Mouse (Mus musculus): ENCODE data around the gene Ptgis. TPM values are rescaled to one million over a fixed set of nuclear protein-coding genes. Genes with fewer than 3 reads are reported as not detected.

Ptgis gene
- polyA plus RNA-seq, 2 experiments, result 0.36 to 0.46 TPM

DNA sequence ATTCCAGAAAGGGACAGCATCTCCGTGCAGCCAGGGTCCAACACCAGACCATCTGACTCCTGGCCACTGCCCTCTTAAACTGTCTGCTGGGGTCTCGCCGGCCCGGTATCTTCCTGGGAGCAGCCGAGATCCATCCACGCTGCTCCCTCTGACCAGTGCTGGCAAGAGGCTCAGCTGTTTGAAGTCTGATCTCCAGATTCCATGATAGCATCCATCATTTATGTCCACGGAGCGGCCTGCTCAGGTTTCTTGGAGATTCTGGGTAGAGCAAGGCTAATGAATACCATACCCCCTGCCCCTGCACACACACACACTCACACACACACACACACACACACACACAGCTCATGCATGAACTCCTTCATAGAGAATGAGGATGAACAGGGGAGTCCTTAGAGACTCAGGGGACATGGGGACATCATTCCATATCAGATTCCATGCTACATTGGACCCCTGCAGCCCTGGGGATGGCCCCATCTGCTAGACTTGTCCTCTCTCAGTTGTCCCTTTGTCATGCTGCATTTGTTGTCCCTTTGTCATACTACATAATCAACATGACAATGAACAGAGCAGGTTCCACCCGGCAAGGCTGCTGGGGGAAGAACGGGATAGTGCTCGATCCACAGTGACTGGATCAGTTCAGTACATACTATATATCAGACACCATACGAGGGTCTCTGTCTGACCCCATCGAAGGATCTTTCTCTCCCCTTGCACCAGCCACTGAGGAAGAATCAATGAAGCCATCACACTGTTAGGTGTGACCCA lies 41.6 kb downstream of the Ptgis start:
- H3K27me3 ChIP-seq (ENCODE audit: control insufficient read depth, insufficient read depth, low read length), result no peaks in the 10 kb centered on the region; the same call in 1 of the 2 replicates
- H3K4me1 ChIP-seq (replicated peaks; ENCODE audit: control insufficient read depth in 2 of 2, insufficient read depth in 2 of 2, low read length in 1 of 2), result no peaks in the 10 kb centered on the region
- H3K4me3 ChIP-seq (ENCODE audit: insufficient read depth in 1 of 2, low read depth in 2 of 2, low read length in 2 of 2), result no peak overlapping the region
- no peaks in the 10 kb centered on the region for H3K36me3 ChIP-seq (replicated peaks; ENCODE audit: control insufficient read depth, insufficient read depth, low read depth)
- TF ChIP-seq EP300 (IDR thresholded peaks at IDR 0.05; ENCODE audit: low read depth), result no peak
- TF ChIP-seq CTCF (IDR thresholded peaks at IDR 0.05; ENCODE audit: low read depth), result no peak
- 57% methylated on average over 13 of the region's 13 CpGs for WGBS (ENCODE audit: insufficient replicate concordance)
- H3K4me2 ChIP-seq (ENCODE audit: low read depth), result no peak overlapping the region
- no peak overlapping the region for H3K27ac ChIP-seq
- H3K9ac ChIP-seq (replicated peaks), result no peak overlapping the region
- DNase-seq (ENCODE audit: low read depth in 3 of 3, low spot score in 3 of 3), result no peak
- no peaks in the 10 kb centered on the region; the same call in 1 of the 2 replicates for H3K9me3 ChIP-seq (ENCODE audit: control insufficient read depth, low read length)
- no peak for ATAC-seq (ENCODE audit: insufficient read depth)

DNA sequence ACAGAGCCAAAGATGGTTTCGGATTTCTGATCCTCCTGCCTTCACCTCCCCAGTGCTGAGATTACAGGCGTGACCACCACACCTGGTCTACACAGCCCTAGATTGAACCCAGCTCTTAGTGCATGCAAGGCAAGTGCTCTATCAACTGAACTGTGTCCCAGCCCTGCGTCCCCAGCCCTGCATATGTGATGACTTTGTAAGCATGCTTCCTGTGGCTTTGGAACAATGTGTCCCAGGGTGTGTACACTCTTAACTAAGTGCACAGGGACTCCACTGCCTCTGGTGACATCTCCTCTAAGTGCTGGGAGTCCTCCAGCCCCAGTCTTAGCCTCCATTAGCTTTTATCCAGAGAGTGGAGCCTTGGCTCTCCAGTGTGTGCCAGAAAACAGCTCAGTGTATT lies 47.0 kb downstream of the Ptgis start:
- DNase-seq (ENCODE audit: low read depth in 3 of 3, low spot score in 3 of 3) (no peak), ATAC-seq (ENCODE audit: insufficient read depth) (no peak)
- Histone ChIP-seq H3K4me1 (replicated peaks; ENCODE audit: control insufficient read depth in 2 of 2, insufficient read depth in 2 of 2, low read length in 1 of 2) (no peaks in the 10 kb centered on the region), H3K4me3 (ENCODE audit: insufficient read depth in 1 of 2, low read depth in 2 of 2, low read length in 2 of 2) (no peak overlapping the region), H3K4me2 (ENCODE audit: low read depth) (no peak overlapping the region), H3K9ac (replicated peaks) (no peak overlapping the region), H3K27ac (no peak overlapping the region), H3K27me3 (ENCODE audit: control insufficient read depth, insufficient read depth, low read length) (peaks cover 33% of the 10 kb centered on the region), H3K9me3 (ENCODE audit: control insufficient read depth, low read length) (no peaks in the 10 kb centered on the region; the same call in 1 of the 2 replicates), H3K36me3 (replicated peaks; ENCODE audit: control insufficient read depth, insufficient read depth, low read depth) (no peaks in the 10 kb centered on the region)
- TF ChIP-seq EP300 (IDR thresholded peaks at IDR 0.05; ENCODE audit: low read depth) (no peak), CTCF (IDR thresholded peaks at IDR 0.05; ENCODE audit: low read depth) (no peak)
- WGBS (ENCODE audit: insufficient replicate concordance), result 52% methylated on average over 3 of the region's 3 CpGs

DNA sequence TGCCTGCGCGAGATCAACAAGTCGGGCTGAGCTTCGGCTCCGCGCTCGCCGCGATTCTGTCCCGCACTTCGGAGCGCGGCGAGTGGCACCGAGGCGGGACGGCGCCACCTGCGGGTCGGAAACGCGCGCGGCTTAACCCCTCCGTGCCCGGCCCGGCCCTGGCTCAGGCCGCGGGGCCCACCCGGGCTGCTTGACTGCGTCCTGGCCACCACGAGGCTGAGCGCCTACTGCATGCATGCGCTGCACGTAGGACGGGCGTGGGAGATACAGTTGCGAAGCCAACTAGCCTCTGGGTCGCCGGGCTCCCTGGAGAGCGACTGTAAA lies 50.4 kb downstream of the Ptgis start, which contains the start of gene Kcnb1:
Kcnb1 (minus strand) TSS at position 80 of the 324 bp plus-strand sequence.
- under 1% methylated on average over 41 of the region's 41 CpGs for WGBS (ENCODE audit: insufficient replicate concordance)
- ATAC-seq (ENCODE audit: insufficient read depth) (no peak), DNase-seq (ENCODE audit: low read depth in 3 of 3, low spot score in 3 of 3) (no peak)
- Histone ChIP-seq H3K9me3 (ENCODE audit: control insufficient read depth, low read length) (no peaks in the 10 kb centered on the region; the same call in 1 of the 2 replicates), H3K27ac (no peak within 1 kb of the TSS), H3K9ac (replicated peaks) (no peak within 1 kb of the TSS), H3K4me1 (replicated peaks; ENCODE audit: control insufficient read depth in 2 of 2, insufficient read depth in 2 of 2, low read length in 1 of 2) (no peaks in the 10 kb centered on the region), H3K4me2 (ENCODE audit: low read depth) (peak within 1 kb of the TSS; percentile 56), H3K27me3 (ENCODE audit: control insufficient read depth, insufficient read depth, low read length) (peaks cover 45% of the 10 kb centered on the region), H3K36me3 (replicated peaks; ENCODE audit: control insufficient read depth, insufficient read depth, low read depth) (no peaks in the 10 kb centered on the region), H3K4me3 (ENCODE audit: insufficient read depth in 1 of 2, low read depth in 2 of 2, low read length in 2 of 2) (peak within 1 kb of the TSS in 1 of 2 experiments; percentile 48; a peak in 2 of 4 replicates)
- peak; percentile 18; the same call in 1 of the 2 replicates for TF ChIP-seq CTCF (IDR thresholded peaks at IDR 0.05; ENCODE audit: low read depth)
- no peak for TF ChIP-seq EP300 (IDR thresholded peaks at IDR 0.05; ENCODE audit: low read depth)

DNA sequence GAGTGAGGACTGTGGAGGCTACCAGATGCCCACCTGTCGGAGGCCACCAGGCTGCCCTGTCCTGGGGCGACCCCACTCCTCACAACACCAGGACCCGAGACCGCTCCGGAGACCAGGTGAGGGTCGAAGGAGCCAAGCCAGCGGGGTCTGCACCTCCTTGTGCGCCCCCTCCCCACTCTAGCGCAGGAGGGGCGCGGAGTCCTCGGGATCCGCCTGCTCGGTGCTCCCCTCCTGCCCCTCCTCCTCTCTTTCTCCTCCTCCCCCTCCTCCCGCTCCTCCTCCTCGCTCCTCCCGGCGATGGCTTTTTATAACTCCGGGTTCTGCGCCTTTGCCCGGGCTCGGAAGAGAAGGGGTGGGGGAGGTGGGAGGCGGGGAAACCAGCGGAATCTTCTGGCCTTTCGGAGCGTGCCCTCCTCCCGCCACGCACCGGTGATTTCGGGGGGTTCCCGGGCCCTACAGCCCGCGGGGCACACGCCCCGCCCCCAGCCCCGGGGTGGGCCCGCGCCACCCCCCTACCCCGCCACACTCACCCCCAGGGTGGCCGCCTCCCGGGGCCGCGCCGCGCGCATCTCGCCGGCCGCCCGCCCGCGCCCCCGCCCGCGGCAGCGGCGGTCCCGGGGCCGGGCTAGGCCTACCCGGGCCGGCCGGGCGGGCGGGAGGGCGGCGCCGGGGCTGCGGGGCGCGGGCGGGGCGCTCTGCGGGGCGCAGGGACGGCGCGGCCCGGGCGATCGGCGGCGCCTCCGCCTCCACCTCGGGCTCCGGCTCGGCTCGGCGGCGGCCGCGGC lies 50.9 kb downstream of the Ptgis start:
- Histone ChIP-seq H3K9ac (replicated peaks) (no peak overlapping the region), H3K36me3 (replicated peaks; ENCODE audit: control insufficient read depth, insufficient read depth, low read depth) (no peaks in the 10 kb centered on the region), H3K9me3 (ENCODE audit: control insufficient read depth, low read length) (no peaks in the 10 kb centered on the region; the same call in 1 of the 2 replicates), H3K4me1 (replicated peaks; ENCODE audit: control insufficient read depth in 2 of 2, insufficient read depth in 2 of 2, low read length in 1 of 2) (no peaks in the 10 kb centered on the region), H3K27me3 (ENCODE audit: control insufficient read depth, insufficient read depth, low read length) (peaks cover 45% of the 10 kb centered on the region), H3K27ac (no peak overlapping the region), H3K4me3 (ENCODE audit: insufficient read depth in 1 of 2, low read depth in 2 of 2, low read length in 2 of 2) (peak overlapping the region in 1 of 2 experiments; percentile 27; a peak in 2 of 4 replicates), H3K4me2 (ENCODE audit: low read depth) (peak overlapping the region; percentile 56)
- peak; percentile 21; the same call in 1 of the 2 replicates for ATAC-seq (ENCODE audit: insufficient read depth)
- 3% methylated on average over 64 of the region's 91 CpGs for WGBS (ENCODE audit: insufficient replicate concordance)
- DNase-seq (ENCODE audit: low read depth in 3 of 3, low spot score in 3 of 3), result no peak
- no peak for TF ChIP-seq EP300 (IDR thresholded peaks at IDR 0.05; ENCODE audit: low read depth)
- TF ChIP-seq CTCF (IDR thresholded peaks at IDR 0.05; ENCODE audit: low read depth), result no peak
